12 mouse cellular contexts compared by ENCODE assay signal in the genomic region with DNA sequence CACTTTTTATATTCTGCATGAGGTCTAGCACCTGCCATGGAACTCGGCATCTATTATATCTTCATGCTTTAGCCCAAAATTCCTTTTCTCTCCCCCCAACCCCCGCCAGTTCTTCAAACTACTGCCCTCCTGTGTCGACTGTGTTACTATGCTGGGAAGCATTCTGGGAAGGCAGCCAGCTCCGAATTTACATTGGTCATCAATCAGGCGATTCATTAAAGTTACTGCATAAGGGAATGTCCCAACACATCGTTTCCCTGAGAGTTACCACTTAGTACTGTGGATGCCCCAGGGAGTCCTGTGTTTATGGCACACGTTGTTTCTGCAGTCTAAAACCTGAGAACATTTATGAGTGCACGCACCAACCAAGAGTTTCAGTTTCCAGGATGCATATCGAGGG.
DNase-seq lines count a peak whose midpoint lies in the region; ATAC-seq and TF ChIP-seq lines count a peak whose summit lies in the region.
"Had no signal": no experiment of that assay in that cellular context is flagged by ENCODE, and none has a peak within 500 bp of the region (broad histone marks: within the 10 kb centered on the region; RNA-seq: fewer than 3 reads in every experiment).

No protein-coding gene starts in this region.

- no peak overlapping the region for H3K9ac ChIP-seq in lung, embryonic 16.5 days (ENCODE audit: low read length)
- H3K9ac ChIP-seq in lung, postnatal 0 days (replicated peaks; ENCODE audit: low read depth) = no peak overlapping the region
- no peak overlapping the region for H3K9ac ChIP-seq in hindbrain, postnatal 0 days (replicated peaks; ENCODE audit: low read length)

- peak; percentile 1 to 5 for DNase-seq in frontal cortex, postnatal 36 days (ENCODE audit: low spot score in 2 of 2)
- no peak for DNase-seq in frontal cortex, postnatal 25 days (ENCODE audit: low spot score in 2 of 2)
- DNase-seq in lung, postnatal 0 days (ENCODE audit: low spot score) = no peak
- DNase-seq in hindbrain, postnatal 0 days (ENCODE audit: low spot score) = peak; percentile 81
- DNase-seq in right cerebral cortex, postnatal 25 days = peak; percentile 4
- DNase-seq in MN1 (ENCODE audit: low spot score) = no peak
- DNase-seq in spleen, adult 12 weeks (ENCODE audit: low spot score) = no peak
- DNase-seq: heart, postnatal 36 days; lung, postnatal 10 days had no signal

- TF ChIP-seq CTCF in lung, postnatal 0 days (IDR thresholded peaks at IDR 0.05) = no peak
- TF ChIP-seq CTCF in hindbrain, postnatal 0 days (IDR thresholded peaks at IDR 0.05; ENCODE audit: low read depth) = peak; percentile 40

- no peak overlapping the region for H3K4me2 ChIP-seq in lung, embryonic 16.5 days (ENCODE audit: low read depth, low read length)
- no peak overlapping the region for H3K4me2 ChIP-seq in lung, postnatal 0 days (replicated peaks; ENCODE audit: low read depth, low read length)
- no peak overlapping the region for H3K4me2 ChIP-seq in hindbrain, postnatal 0 days (ENCODE audit: low read depth, low read length)

- ATAC-seq in lung, embryonic 16.5 days (ENCODE audit: low read depth) = 0 out of 2 replicates have a peak, but pooled peaks have one; percentile 26
- no peak for ATAC-seq in lung, postnatal 0 days
- ATAC-seq in hindbrain, postnatal 0 days = 0 out of 2 replicates have a peak, but pooled peaks have one; percentile 45

- TF ChIP-seq EP300 in lung, postnatal 0 days (IDR thresholded peaks at IDR 0.05) = no peak

- WGBS in lung, embryonic 16.5 days = 54% methylated on average over 9 of the region's 9 CpGs
- 57% methylated on average over 9 of the region's 9 CpGs for WGBS in lung, postnatal 0 days
- 34% methylated on average over 9 of the region's 9 CpGs for WGBS in hindbrain, postnatal 0 days

- no peaks in the 10 kb centered on the region for H3K4me1 ChIP-seq in lung, embryonic 16.5 days (replicated peaks; ENCODE audit: control insufficient read depth, insufficient read depth, low read length)
- H3K4me1 ChIP-seq in lung, postnatal 0 days (ENCODE audit: insufficient read depth, low read depth, low read length) = no peaks in the 10 kb centered on the region
- H3K4me1 ChIP-seq in hindbrain, postnatal 0 days (ENCODE audit: insufficient read depth, low read length) = no peaks in the 10 kb centered on the region

- H3K9me3 ChIP-seq in lung, embryonic 16.5 days (ENCODE audit: control insufficient read depth, low read length) = no peaks in the 10 kb centered on the region
- H3K9me3 ChIP-seq in lung, postnatal 0 days (ENCODE audit: low read length) = no peaks in the 10 kb centered on the region
- no peaks in the 10 kb centered on the region for H3K9me3 ChIP-seq in hindbrain, postnatal 0 days (ENCODE audit: low read length)

- no peak overlapping the region for H3K27ac ChIP-seq in lung, embryonic 16.5 days (ENCODE audit: low read length)
- H3K27ac ChIP-seq in lung, postnatal 0 days (ENCODE audit: low read length) = no peak overlapping the region
- H3K27ac ChIP-seq in hindbrain, postnatal 0 days = no peak overlapping the region
- H3K27ac ChIP-seq: stomach, postnatal 0 days had no signal

- no peak overlapping the region for H3K4me3 ChIP-seq in lung, embryonic 16.5 days (ENCODE audit: low read length)
- no peak overlapping the region for H3K4me3 ChIP-seq in lung, postnatal 0 days (ENCODE audit: low read depth, low read length)
- H3K4me3 ChIP-seq in hindbrain, postnatal 0 days (ENCODE audit: low read length) = no peak overlapping the region

- no peaks in the 10 kb centered on the region for H3K36me3 ChIP-seq in lung, embryonic 16.5 days (ENCODE audit: control insufficient read depth, insufficient read depth, low read length)
- H3K36me3 ChIP-seq in lung, postnatal 0 days (ENCODE audit: insufficient read depth, low read length) = no peaks in the 10 kb centered on the region
- H3K36me3 ChIP-seq in hindbrain, postnatal 0 days (ENCODE audit: insufficient read depth, low read length) = no peaks in the 10 kb centered on the region

- no peaks in the 10 kb centered on the region for H3K27me3 ChIP-seq in lung, embryonic 16.5 days (ENCODE audit: control insufficient read depth, insufficient read depth, low read depth, low read length)
- no peaks in the 10 kb centered on the region for H3K27me3 ChIP-seq in lung, postnatal 0 days (replicated peaks; ENCODE audit: insufficient read depth, low read length)
- no peaks in the 10 kb centered on the region for H3K27me3 ChIP-seq in hindbrain, postnatal 0 days (ENCODE audit: insufficient read depth, low read length)
- H3K27me3 ChIP-seq: CH12.LX had no signal

Comparison
In these comparisons a context has a peak if more than half of its experiments do, and no peak if none do; other contexts are left out.
1. DNase-seq: peak in frontal cortex, postnatal 36 days (2 of 2), hindbrain, postnatal 0 days (single experiment) and right cerebral cortex, postnatal 25 days (single experiment); none in frontal cortex, postnatal 25 days (0 of 2), lung, postnatal 0 days (single experiment), MN1 (single experiment) and spleen, adult 12 weeks (single experiment).